Mouse (Mus musculus) thymus, adult 2 months (tissue): Measurements from ENCODE around the gene Iba57. TPM values are rescaled to one million over a fixed set of nuclear protein-coding genes. Genes with fewer than 3 reads are reported as not detected.

Experiments
- DNase-seq: peaks from one replicate; pipeline ENCODE4 v3.0.0; 2021
- H3K27ac ChIP-seq: fragments of 200-500 bp; 2 replicates; pipeline ENCODE4 v1.5.1; 2012; ENCODE audit warnings: low read length, control low read depth; ENCODE audit not compliant: control insufficient read depth, insufficient read depth
- H3K27me3 ChIP-seq: fragments of 200-500 bp; 2 replicates; pipeline ENCODE4 v1.6.1; 2012; ENCODE audit warnings: mild to moderate bottlenecking, low read length, moderate library complexity, mixed read lengths; ENCODE audit not compliant: control insufficient read depth, insufficient read depth
- H3K36me3 ChIP-seq: fragments of 200-500 bp; 2 replicates; pipeline ENCODE4 v1.6.1; 2012; ENCODE audit warnings: mild to moderate bottlenecking, low read length, moderate library complexity; ENCODE audit not compliant: control insufficient read depth, insufficient read depth
- H3K4me1 ChIP-seq: fragments of 200-500 bp; replicated peaks from 2 replicates; pipeline ENCODE4 v1.6.1; 2012; ENCODE audit warnings: low read length; ENCODE audit not compliant: control insufficient read depth, insufficient read depth
- H3K4me3 ChIP-seq: fragments of 200-500 bp; 2 replicates; pipeline ENCODE4 v1.5.1; 2012; ENCODE audit warnings: mild to moderate bottlenecking, low read length, control low read depth, moderate library complexity; ENCODE audit not compliant: control insufficient read depth, insufficient read depth
- CTCF ChIP-seq: fragments of 200-500 bp; IDR thresholded peaks from 2 replicates; pipeline ENCODE4 v1.5.1; 2012; ENCODE audit warnings: mild to moderate bottlenecking, control low read depth, low read length, moderate library complexity, borderline replicate concordance; ENCODE audit not compliant: control insufficient read depth, poor library complexity, insufficient read depth; ENCODE audit errors: extremely low read depth
- POLR2A ChIP-seq: fragments of 200-500 bp; IDR thresholded peaks from 2 replicates; pipeline ENCODE4 v1.6.1; 2012; ENCODE audit warnings: mild to moderate bottlenecking, low read length, control low read depth, moderate library complexity; ENCODE audit not compliant: control insufficient read depth, poor library complexity, insufficient read depth; ENCODE audit errors: extremely low read depth
- WGBS: fragments of 180-500 bp; shearing (Covaris S2); methylation state at CpG from one replicate; pipeline ENCODE4 v1.1.7; 2018; 5-methylcytosine and 5-hydroxymethylcytosine counted together
- polyA plus RNA-seq: library from polyadenylated mRNA; depleted of rRNA; stranded (reverse); fragments of >200 nt; gene quantifications from 2 replicates; pipeline ENCODE4 v1.2.3, GENCODE M21; 2012

The Iba57 gene
- polyA plus RNA-seq, 1 experiment = 7.2 TPM

DNA sequence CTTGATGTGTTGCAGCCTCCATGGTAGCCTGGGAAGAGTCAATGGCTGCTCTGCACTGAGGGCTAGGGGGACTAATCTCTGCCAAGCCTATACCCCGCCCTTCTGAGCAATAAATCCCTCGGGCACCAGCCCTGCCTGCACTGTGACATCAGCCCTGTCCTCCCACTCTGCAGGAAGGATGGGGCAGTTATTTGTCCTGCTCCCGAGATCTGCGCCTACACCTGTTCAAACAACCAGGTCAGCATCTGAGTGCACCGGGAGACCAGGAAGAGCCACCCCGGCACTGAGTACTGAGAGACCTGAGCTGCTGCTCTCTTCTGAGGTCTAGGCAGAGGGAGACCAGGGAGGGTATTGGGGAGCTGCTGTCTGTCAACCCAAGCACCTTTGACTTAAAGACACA lies 24.2 kb upstream of the Iba57 start:
- H3K4me3 ChIP-seq = no peak overlapping the region
- H3K27ac ChIP-seq = no peak overlapping the region
- TF ChIP-seq CTCF = no peak
- TF ChIP-seq POLR2A = no peak
- WGBS = 91% methylated on average over 6 of the region's 6 CpGs
- DNase-seq = no peak
- H3K36me3 ChIP-seq = no peaks in the 10 kb centered on the region
- H3K27me3 ChIP-seq = no peaks in the 10 kb centered on the region
- peaks cover 7% of the 10 kb centered on the region for H3K4me1 ChIP-seq

DNA sequence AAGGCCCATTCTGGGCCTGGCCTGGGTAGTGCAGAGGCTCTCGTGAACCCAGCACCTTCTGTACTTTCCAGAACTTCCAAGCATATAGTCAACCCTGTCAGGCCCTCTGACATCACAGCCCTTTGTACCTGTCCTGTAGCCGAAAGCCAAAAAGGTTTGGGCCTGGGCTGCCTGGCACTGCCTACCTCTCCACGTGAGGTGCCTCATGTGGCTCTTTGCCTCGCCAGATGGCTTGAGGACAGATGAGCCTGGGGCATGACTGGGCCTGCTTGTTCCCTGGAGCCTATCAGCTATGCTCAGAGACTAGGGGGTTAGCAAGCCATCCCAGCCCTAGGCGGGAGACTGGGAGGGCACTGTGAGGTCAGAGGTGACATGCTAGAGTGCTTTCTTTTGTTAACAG lies 22.0 kb upstream of the Iba57 start:
- Histone ChIP-seq H3K27me3 (no peaks in the 10 kb centered on the region), H3K36me3 (no peaks in the 10 kb centered on the region), H3K4me3 (no peak overlapping the region), H3K4me1 (no peaks in the 10 kb centered on the region), H3K27ac (no peak overlapping the region)
- DNase-seq = no peak
- WGBS = 91% methylated on average over 5 of the region's 5 CpGs
- no peak for TF ChIP-seq CTCF
- no peak for TF ChIP-seq POLR2A

DNA sequence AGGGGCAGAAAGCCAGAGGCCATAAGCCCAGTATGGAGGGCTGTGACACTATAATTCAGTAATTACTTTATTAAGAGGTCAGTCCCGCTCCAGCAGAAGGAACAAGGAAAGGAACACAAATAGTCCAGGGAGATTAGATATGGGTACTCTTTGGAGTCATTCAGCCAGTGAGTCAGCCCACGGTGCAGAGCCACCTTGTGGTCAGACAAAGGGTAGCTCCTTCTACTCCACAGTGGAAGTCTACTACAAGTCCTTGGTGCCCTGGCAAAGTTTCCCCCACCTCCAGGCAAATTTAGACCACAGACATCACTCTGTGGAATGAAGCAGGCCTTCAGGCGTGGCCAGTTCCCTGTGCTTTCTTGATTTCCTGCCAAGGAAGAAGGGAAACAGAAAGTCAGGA lies 20.3 kb upstream of the Iba57 start:
- WGBS = 64% methylated on average over 3 of the region's 3 CpGs
- no peaks in the 10 kb centered on the region for H3K4me1 ChIP-seq
- no peaks in the 10 kb centered on the region for H3K36me3 ChIP-seq
- no peak for TF ChIP-seq POLR2A
- TF ChIP-seq CTCF = no peak
- H3K4me3 ChIP-seq = no peak overlapping the region
- H3K27ac ChIP-seq = no peak overlapping the region
- DNase-seq = no peak
- no peaks in the 10 kb centered on the region for H3K27me3 ChIP-seq

DNA sequence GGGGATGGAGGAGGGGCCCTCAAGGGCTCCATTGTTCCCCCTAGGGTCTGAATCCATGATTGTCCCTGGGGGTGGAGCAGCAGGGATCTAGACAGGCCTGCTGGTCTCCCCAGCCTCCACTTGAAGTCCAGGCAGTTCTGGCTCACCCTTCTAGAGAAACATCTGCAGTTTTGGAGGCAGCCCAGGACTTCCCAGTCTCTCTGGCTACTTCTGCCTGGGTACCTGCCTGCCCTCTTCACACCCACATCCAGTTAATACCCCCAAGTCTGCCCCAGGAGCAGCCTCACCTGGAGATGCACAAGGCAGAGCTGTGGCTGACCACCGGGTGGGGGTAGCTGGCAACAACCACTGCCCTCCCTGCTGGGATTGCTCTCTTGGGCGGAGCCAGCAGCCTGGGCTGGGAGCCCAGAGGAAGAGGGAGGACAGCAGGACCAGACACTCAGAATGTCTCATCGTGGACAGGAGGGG lies 19.4 kb upstream of the Iba57 start, which contains the start of gene Gjc2:
Gene Gjc2, minus strand, starts transcription at position 350 of the 468 bp plus-strand sequence.
- no peak within 1 kb of the TSS for H3K27ac ChIP-seq
- TF ChIP-seq POLR2A (no peak), CTCF (no peak)
- H3K27me3 ChIP-seq = no peaks in the 10 kb centered on the region
- 85% methylated on average over 3 of the region's 3 CpGs for WGBS
- no peak for DNase-seq
- H3K36me3 ChIP-seq = no peaks in the 10 kb centered on the region
- no peak within 1 kb of the TSS for H3K4me3 ChIP-seq
- no peaks in the 10 kb centered on the region for H3K4me1 ChIP-seq

DNA sequence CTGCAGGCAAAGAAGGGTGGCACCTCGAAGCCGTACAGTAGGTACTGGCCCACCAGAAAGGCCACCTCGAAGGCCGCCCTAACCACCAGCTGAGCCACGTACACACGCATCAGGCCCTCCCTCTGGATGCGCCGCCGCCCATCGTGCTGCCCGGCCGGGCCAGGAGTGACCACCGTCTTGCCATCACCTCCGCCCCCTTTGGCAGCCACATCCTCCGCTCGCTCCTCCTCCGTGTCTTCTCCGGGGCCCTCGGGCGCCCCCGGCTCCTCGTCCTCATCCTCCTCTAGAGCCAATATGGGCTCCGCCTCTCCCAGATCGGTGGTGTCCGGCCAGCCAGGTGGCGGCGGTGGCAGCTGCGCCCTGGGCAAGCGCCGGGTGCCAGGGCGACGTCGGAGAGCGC lies 13.4 kb upstream of the Iba57 start:
- Histone ChIP-seq H3K27ac (no peak overlapping the region), H3K4me3 (no peak overlapping the region), H3K4me1 (no peaks in the 10 kb centered on the region)

DNA sequence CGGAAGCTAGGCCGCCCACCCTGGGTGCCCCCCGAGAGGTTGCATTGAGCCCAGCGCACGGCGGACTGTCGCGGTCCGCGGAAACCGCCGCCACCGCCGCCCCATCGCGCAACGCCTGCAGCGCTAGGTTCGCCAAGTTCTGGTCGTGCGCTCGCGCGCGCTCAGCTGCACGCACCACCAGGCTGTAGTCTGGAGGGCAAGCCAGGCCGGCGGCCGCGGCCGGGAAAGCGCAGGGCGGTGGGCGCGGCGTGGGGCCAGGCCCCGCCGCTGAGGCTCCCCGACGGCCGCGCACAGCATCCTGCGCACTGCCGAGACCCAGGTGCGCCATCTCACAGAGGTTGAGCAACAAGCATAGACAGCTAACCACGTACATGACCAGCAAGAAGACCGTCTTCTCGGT lies 12.9 kb upstream of the Iba57 start:
- Histone ChIP-seq H3K27me3 (peaks cover 7% of the 10 kb centered on the region; the same call in 1 of the 2 replicates), H3K4me3 (no peak overlapping the region), H3K4me1 (no peaks in the 10 kb centered on the region), H3K27ac (no peak overlapping the region), H3K36me3 (no peaks in the 10 kb centered on the region)
- WGBS = 3% methylated on average over 47 of the region's 48 CpGs
- TF ChIP-seq POLR2A (no peak), CTCF (no peak)
- no peak for DNase-seq

More for the DNA sequence above, 13.4 kb upstream of the Iba57 start:
- TF ChIP-seq POLR2A = no peak
- TF ChIP-seq CTCF = no peak
- no peaks in the 10 kb centered on the region for H3K36me3 ChIP-seq
- WGBS = 23% methylated on average over 34 of the region's 34 CpGs
- no peak for DNase-seq
- H3K27me3 ChIP-seq = peaks cover 7% of the 10 kb centered on the region; the same call in 1 of the 2 replicates
